In the genomic region with DNA sequence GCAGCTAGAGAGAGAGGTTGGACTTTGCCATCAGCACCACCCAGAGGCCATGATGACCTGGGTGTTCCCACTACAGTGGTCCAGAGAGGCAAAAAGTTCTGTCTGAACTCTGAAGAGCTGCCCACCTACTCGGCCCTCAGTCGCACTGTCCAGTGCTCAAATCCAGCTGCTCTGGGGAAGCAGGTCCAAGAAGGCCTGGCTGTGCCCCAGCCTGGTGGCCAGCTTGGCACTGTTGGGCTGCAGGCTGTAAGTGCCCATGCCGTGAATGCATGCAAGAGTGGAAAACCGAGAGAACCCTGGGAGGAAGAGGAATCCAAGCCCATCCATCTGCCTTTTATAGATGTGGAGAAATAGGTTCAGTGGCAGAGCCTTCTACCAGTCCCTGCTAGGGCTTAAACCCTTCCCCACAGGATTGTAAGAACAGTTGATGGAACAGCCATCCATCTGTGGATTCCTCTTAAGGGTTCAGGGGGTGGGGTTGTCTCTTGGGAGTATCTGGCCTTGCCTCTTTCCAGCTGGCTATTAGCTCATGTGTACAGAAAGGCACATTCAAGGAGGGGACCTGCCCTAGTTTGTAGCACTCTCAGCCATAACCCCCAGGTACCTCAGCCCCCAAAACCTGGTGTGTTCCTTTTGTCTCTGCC, we compare ENCODE assay signal across 9 mouse cellular contexts. TPM values are rescaled to one million over a fixed set of nuclear protein-coding genes. Genes with fewer than 3 reads are reported as not detected.
DNase-seq lines count a peak whose midpoint lies in the region; ATAC-seq lines count a peak whose summit lies in the region.
"Had no signal": no experiment of that assay in that cellular context is flagged by ENCODE, and none has a peak within 500 bp of the region (broad histone marks: within the 10 kb centered on the region; RNA-seq: fewer than 3 reads in every experiment).

No protein-coding gene starts in this region.

- H3K9me3 ChIP-seq in heart, embryonic 10.5 days: no peaks in the 10 kb centered on the region
- no peaks in the 10 kb centered on the region for H3K9me3 ChIP-seq in limb, embryonic 12.5 days

- DNase-seq in retina, embryonic 14.5 days (ENCODE audit: low spot score): peak; percentile 63
- DNase-seq in retina, postnatal 1 day: no peak
- no peak for DNase-seq in heart, embryonic 10.5 days (ENCODE audit: low spot score)
- no peak for DNase-seq in thymus, adult 18-20 months
- no peak for DNase-seq in thymus, postnatal 25 days
- no peak for DNase-seq in cerebellum, adult 11 months

- peak; percentile 18; the same call in 1 of the 2 replicates for ATAC-seq in limb, embryonic 12.5 days (ENCODE audit: insufficient number of reproducible peaks, insufficient read depth, low FRiP score, low TSS enrichment, low read depth)
- ATAC-seq in erythroblast, adult 5-6 weeks (replicated peaks; ENCODE audit: low FRiP score, poor library complexity, severe bottlenecking): no peak

- WGBS in heart, embryonic 10.5 days: 62% methylated on average over 4 of the region's 4 CpGs
- 53% methylated on average over 4 of the region's 4 CpGs for WGBS in limb, embryonic 12.5 days

- H3K4me1 ChIP-seq in heart, embryonic 10.5 days: peaks cover 27% of the 10 kb centered on the region
- H3K4me1 ChIP-seq in limb, embryonic 12.5 days (replicated peaks): peaks cover 35% of the 10 kb centered on the region

- H3K4me3 ChIP-seq in heart, embryonic 10.5 days: 0 out of 2 replicates have a peak overlapping the region, but pooled peaks have one; percentile 20
- peak overlapping the region; percentile 17 for H3K4me3 ChIP-seq in limb, embryonic 12.5 days (replicated peaks)

- H3K36me3 ChIP-seq in heart, embryonic 10.5 days: no peaks in the 10 kb centered on the region
- no peaks in the 10 kb centered on the region for H3K36me3 ChIP-seq in limb, embryonic 12.5 days

- peaks cover 61% of the 10 kb centered on the region for H3K27me3 ChIP-seq in heart, embryonic 10.5 days (ENCODE audit: insufficient read depth, poor library complexity, severe bottlenecking)
- H3K27me3 ChIP-seq in limb, embryonic 12.5 days: peaks cover 76% of the 10 kb centered on the region

- peak overlapping the region; percentile 52 for H3K4me2 ChIP-seq in limb, embryonic 12.5 days

- no peak overlapping the region; the same call in 1 of the 2 replicates for H3K9ac ChIP-seq in limb, embryonic 12.5 days (replicated peaks)

- H3K27ac ChIP-seq in heart, embryonic 10.5 days: peak overlapping the region; percentile 72
- H3K27ac ChIP-seq in limb, embryonic 12.5 days: peak overlapping the region; percentile 79

RNA-seq across cellular contexts. Expression of gene Flrt1, which starts 2.1 kb away (rescaled TPM):
- polyA plus RNA-seq in heart, embryonic 10.5 days (2016; fragmentation: Nextera tagmentation; extraction: Ambion mirVana): 0.53 and 1.0 TPM in 2 replicates
- 3.5 and 4.4 TPM in 2 replicates for polyA plus RNA-seq in limb, embryonic 12.5 days (2016; fragmentation: Nextera tagmentation; extraction: Ambion mirVana)
- not detected in 2 replicates for total RNA-seq in erythroblast, adult 5-6 weeks (2015; ENCODE audit: low replicate concordance)
- total RNA-seq in erythroblast, adult 5-6 weeks (2017; ENCODE audit: low replicate concordance): not detected in 2 replicates
- total RNA-seq: granulocyte monocyte progenitor cell, adult 5-6 weeks had no signal

RNA-seq across cellular contexts. Expression of gene Macrod1, which starts 46.9 kb away (rescaled TPM):
- polyA plus RNA-seq in heart, embryonic 10.5 days (2016; fragmentation: Nextera tagmentation; extraction: Ambion mirVana): 8.0 and 12.4 TPM in 2 replicates
- 12.3 and 13.2 TPM in 2 replicates for polyA plus RNA-seq in limb, embryonic 12.5 days (2016; fragmentation: Nextera tagmentation; extraction: Ambion mirVana)
- 0.77 and 4.2 TPM in 2 replicates for total RNA-seq in erythroblast, adult 5-6 weeks (2015; ENCODE audit: low replicate concordance)
- total RNA-seq in erythroblast, adult 5-6 weeks (2017; ENCODE audit: low replicate concordance): 0.94 TPM in 1 of 2 replicates, not detected in the other
